Mouse (Mus musculus): ENCODE results near the gene Cenpv. TPM values are rescaled to one million over a fixed set of nuclear protein-coding genes. Genes with fewer than 3 reads are reported as not detected.

Cenpv gene
- polyA plus RNA-seq, 1 experiment from 2014 or later, result 86.3 TPM

DNA sequence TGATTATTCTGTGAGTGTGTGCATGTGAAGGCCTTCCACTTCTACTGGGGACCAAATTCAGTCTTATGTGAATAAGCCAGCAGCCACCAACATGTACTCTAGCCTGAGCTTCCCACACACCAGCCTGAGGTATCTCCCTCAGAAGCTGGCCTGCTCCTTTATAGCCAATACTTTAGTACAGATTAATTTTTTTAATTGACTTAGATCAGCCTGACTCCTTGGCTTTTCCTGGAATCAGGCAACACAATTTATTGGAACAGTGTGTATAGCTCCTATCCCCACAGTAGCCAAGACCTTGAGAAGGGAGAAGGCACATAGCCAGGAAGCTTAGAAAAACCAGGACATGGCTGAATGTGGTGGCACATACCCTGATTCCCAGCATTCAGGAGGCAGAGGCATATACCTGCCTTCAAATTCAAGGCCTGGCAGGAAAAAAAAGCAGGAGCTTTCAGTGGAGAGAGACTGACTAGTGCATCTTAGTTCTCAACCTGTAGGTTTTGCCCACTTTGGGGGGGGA, 16.9 kb upstream of the Cenpv start:
- peaks cover 30% of the 10 kb centered on the region for H3K4me1 ChIP-seq (replicated peaks; ENCODE audit: control insufficient read depth, insufficient read depth, low read length)
- H3K9ac ChIP-seq (replicated peaks; ENCODE audit: low read depth, low read length), result no peak overlapping the region
- ATAC-seq, result no peak
- no peak overlapping the region for H3K4me2 ChIP-seq (ENCODE audit: low read length)
- peaks cover 2% of the 10 kb centered on the region; the same call in 1 of the 2 replicates for H3K36me3 ChIP-seq (ENCODE audit: control insufficient read depth, insufficient read depth)
- H3K4me3 ChIP-seq (replicated peaks; ENCODE audit: low read length), result no peak overlapping the region
- no peak overlapping the region for H3K27ac ChIP-seq (ENCODE audit: low read length)
- H3K9me3 ChIP-seq (ENCODE audit: control insufficient read depth, low read length), result no peaks in the 10 kb centered on the region
- H3K27me3 ChIP-seq (replicated peaks; ENCODE audit: control insufficient read depth, insufficient read depth, low read length), result no peaks in the 10 kb centered on the region

DNA sequence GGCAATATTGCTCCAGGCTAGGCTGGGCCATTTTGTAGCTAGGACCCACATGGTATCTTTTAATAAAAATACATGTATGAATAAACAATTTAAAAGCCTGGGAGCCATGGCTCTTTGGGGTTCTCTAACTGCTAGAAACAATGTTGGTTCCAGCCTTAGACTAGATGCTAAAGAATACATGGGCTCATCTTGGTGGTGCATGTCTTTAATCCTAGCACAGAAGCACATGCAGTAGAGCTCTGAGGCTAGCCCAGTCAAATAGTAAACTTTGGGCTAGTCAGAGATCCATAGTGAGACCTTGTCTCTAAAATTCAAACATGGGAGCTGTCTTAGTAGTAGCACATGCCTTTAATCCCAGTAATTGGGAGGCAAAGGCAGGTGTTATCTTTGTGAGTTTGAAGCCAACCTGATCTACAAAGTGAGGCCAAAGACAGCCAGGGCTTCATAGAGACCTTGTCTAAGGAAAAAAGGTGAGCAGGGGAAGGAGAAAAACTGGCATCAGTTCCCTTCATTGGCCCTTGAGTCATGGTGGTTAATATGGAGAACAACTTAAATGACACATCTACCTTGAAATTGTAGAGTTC, 16.0 kb upstream of the Cenpv start:
- Histone ChIP-seq H3K36me3 (ENCODE audit: control insufficient read depth, insufficient read depth) (peaks cover 2% of the 10 kb centered on the region; the same call in 1 of the 2 replicates), H3K27ac (ENCODE audit: low read length) (no peak overlapping the region), H3K4me3 (replicated peaks; ENCODE audit: low read length) (peak overlapping the region; percentile 42), H3K27me3 (replicated peaks; ENCODE audit: control insufficient read depth, insufficient read depth, low read length) (no peaks in the 10 kb centered on the region), H3K4me1 (replicated peaks; ENCODE audit: control insufficient read depth, insufficient read depth, low read length) (peaks cover 27% of the 10 kb centered on the region), H3K4me2 (ENCODE audit: low read length) (peak overlapping the region; percentile 74), H3K9me3 (ENCODE audit: control insufficient read depth, low read length) (no peaks in the 10 kb centered on the region), H3K9ac (replicated peaks; ENCODE audit: low read depth, low read length) (no peak overlapping the region)
- ATAC-seq, result no peak

DNA sequence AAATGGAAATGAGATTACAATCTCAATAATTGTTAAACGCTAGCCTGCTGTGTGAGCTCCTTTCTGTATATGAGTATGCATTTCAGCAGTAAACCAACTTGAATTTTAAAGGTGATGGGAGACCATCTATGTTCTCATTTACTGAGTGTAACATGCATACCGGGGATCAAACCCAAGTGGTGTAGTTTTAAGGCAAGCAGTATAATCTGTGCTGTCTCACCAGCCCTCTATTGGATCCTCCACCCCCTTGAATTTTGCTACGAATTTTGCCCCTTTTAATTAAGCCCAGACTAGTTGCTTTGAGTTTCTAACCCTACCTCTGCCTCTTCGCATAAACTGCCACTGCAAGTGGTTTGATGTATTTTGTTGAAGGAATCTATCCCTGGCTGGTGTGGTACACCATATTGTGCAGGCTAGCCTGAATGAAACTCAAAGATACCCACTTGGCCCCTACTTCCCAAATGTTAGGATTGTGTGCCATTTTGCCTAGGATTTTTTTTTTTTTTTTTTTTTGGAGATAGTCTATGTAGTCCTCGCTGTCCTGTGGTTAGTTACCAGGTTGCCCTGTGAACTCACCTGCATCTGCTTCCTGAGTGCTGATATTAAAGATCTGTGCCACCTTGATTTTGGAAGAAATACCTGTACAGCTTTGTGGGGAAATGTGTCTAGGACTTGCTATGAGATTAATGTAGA, 15.2 kb upstream of the Cenpv start:
- no peak for ATAC-seq
- H3K9ac ChIP-seq (replicated peaks; ENCODE audit: low read depth, low read length), result no peak overlapping the region
- peaks cover 32% of the 10 kb centered on the region for H3K4me1 ChIP-seq (replicated peaks; ENCODE audit: control insufficient read depth, insufficient read depth, low read length)
- H3K4me3 ChIP-seq (replicated peaks; ENCODE audit: low read length), result peak overlapping the region; percentile 42
- H3K27ac ChIP-seq (ENCODE audit: low read length), result no peak overlapping the region
- H3K9me3 ChIP-seq (ENCODE audit: control insufficient read depth, low read length), result no peaks in the 10 kb centered on the region
- peaks cover 2% of the 10 kb centered on the region; the same call in 1 of the 2 replicates for H3K36me3 ChIP-seq (ENCODE audit: control insufficient read depth, insufficient read depth)
- H3K27me3 ChIP-seq (replicated peaks; ENCODE audit: control insufficient read depth, insufficient read depth, low read length), result no peaks in the 10 kb centered on the region
- WGBS, result 72% methylated on average over 5 of the region's 5 CpGs
- peak overlapping the region; percentile 74 for H3K4me2 ChIP-seq (ENCODE audit: low read length)

DNA sequence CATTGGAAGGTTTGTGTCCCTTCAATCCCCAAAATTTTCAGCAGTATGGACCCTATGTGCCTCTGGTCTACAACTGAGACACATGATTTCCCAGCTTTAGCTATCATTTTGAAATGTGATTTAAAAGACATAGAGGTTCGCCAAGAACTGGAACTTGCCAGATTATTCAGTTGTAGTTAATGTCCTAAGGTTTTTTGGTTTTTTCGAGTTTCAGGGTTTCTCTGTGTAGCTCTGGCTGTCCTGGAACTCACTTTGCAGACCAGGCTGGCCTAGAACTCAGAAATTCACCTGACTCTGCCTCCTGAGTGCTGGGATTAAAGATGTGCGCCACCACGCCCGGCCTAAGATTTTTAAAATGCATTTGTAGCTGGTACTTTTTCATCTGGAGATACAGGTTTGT, 14.6 kb upstream of the Cenpv start:
- ATAC-seq, result no peak
- H3K27ac ChIP-seq (ENCODE audit: low read length), result no peak overlapping the region
- WGBS, result 80% methylated on average over 5 of the region's 5 CpGs

DNA sequence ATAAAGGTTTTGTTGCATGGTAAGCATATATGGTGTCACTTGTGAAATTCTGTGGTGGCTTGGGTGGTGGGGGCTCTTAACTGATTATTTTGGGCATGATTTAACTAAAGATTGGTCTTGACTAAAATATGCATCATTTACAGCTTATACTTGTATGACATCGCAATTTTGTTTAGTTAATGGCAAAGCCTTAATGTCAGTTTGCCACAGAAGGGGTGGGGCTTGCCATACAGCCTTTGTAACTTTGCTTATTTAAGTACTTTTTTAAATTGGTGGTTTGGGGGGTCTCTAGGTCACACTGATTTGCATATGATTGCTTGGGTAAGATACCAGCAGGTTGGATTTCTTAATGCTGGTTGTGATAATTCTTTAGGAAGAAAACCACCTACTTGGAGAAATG, 14.1 kb upstream of the Cenpv start:
- H3K9me3 ChIP-seq (ENCODE audit: control insufficient read depth, low read length), result no peaks in the 10 kb centered on the region
- H3K4me3 ChIP-seq (replicated peaks; ENCODE audit: low read length), result peak overlapping the region; percentile 42
- no peaks in the 10 kb centered on the region for H3K27me3 ChIP-seq (replicated peaks; ENCODE audit: control insufficient read depth, insufficient read depth, low read length)
- no peak overlapping the region for H3K27ac ChIP-seq (ENCODE audit: low read length)
- H3K9ac ChIP-seq (replicated peaks; ENCODE audit: low read depth, low read length), result peak overlapping the region; percentile 10; the same call in 1 of the 2 replicates
- peaks cover 33% of the 10 kb centered on the region for H3K4me1 ChIP-seq (replicated peaks; ENCODE audit: control insufficient read depth, insufficient read depth, low read length)
- no peak for ATAC-seq
- peak overlapping the region; percentile 74 for H3K4me2 ChIP-seq (ENCODE audit: low read length)
- peaks cover 2% of the 10 kb centered on the region; the same call in 1 of the 2 replicates for H3K36me3 ChIP-seq (ENCODE audit: control insufficient read depth, insufficient read depth)
- 33% methylated on average over 1 of the region's 1 CpGs for WGBS

More for the DNA sequence above, 14.6 kb upstream of the Cenpv start:
- H3K4me2 ChIP-seq (ENCODE audit: low read length), result peak overlapping the region; percentile 74
- H3K27me3 ChIP-seq (replicated peaks; ENCODE audit: control insufficient read depth, insufficient read depth, low read length), result no peaks in the 10 kb centered on the region
- no peaks in the 10 kb centered on the region for H3K9me3 ChIP-seq (ENCODE audit: control insufficient read depth, low read length)
- H3K4me1 ChIP-seq (replicated peaks; ENCODE audit: control insufficient read depth, insufficient read depth, low read length), result peaks cover 33% of the 10 kb centered on the region
- peak overlapping the region; percentile 1; the same call in 1 of the 2 replicates for H3K9ac ChIP-seq (replicated peaks; ENCODE audit: low read depth, low read length)
- H3K4me3 ChIP-seq (replicated peaks; ENCODE audit: low read length), result peak overlapping the region; percentile 42
- peaks cover 2% of the 10 kb centered on the region; the same call in 1 of the 2 replicates for H3K36me3 ChIP-seq (ENCODE audit: control insufficient read depth, insufficient read depth)

DNA sequence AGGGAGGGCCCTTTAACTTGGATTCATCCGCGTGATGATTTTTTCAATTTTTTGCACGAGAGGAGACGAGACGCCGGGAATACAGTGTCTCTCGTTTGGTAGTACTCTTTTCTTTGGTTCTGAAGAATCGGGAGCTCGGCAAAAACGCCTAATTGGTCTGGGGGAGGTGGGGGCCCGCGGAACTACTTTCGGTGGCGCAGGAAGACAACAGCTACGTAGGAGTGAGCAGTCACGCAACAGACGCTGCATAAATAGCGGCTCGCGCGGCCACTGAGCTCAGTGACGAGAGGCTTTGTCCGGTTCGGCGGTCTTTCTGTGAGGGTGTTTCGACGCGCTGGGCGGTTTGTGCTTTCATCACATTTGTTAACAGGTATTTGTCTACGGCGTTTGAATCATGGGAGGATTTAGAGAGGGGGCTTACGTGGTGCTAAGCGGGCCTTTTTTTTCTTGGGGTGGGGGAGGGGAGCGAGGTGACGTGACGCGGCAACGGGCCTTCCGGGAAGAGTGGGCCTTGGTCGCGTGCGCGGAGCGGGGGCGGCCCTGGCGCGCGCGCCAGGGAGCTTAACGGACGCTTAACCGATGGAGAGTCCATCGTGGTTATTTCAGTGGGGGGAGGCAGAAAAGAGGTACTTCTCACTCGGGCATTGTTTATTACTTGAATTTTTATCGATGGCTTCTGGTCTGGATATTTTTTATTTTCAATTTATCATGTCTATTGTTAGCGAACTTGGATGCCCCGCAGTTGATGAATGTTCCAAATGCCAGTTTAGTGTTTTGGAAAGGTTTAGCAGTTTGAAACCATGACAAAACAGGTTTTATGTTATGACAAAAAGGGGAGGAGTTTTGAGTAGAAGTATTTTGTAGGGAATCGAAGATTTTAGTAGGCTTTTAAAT, 12.4 kb upstream of the Cenpv start:
- H3K4me2 ChIP-seq (ENCODE audit: low read length), result peak overlapping the region; percentile 51
- peak overlapping the region; percentile 75 for H3K9ac ChIP-seq (replicated peaks; ENCODE audit: low read depth, low read length)
- H3K27ac ChIP-seq (ENCODE audit: low read length), result peak overlapping the region; percentile 87
- H3K4me3 ChIP-seq (replicated peaks; ENCODE audit: low read length), result peak overlapping the region; percentile 66
- under 1% methylated on average over 58 of the region's 58 CpGs for WGBS
- H3K9me3 ChIP-seq (ENCODE audit: control insufficient read depth, low read length), result no peaks in the 10 kb centered on the region
- peak; percentile 78 for ATAC-seq
- H3K27me3 ChIP-seq (replicated peaks; ENCODE audit: control insufficient read depth, insufficient read depth, low read length), result no peaks in the 10 kb centered on the region
- peaks cover 33% of the 10 kb centered on the region for H3K4me1 ChIP-seq (replicated peaks; ENCODE audit: control insufficient read depth, insufficient read depth, low read length)
- peaks cover 2% of the 10 kb centered on the region; the same call in 1 of the 2 replicates for H3K36me3 ChIP-seq (ENCODE audit: control insufficient read depth, insufficient read depth)

DNA sequence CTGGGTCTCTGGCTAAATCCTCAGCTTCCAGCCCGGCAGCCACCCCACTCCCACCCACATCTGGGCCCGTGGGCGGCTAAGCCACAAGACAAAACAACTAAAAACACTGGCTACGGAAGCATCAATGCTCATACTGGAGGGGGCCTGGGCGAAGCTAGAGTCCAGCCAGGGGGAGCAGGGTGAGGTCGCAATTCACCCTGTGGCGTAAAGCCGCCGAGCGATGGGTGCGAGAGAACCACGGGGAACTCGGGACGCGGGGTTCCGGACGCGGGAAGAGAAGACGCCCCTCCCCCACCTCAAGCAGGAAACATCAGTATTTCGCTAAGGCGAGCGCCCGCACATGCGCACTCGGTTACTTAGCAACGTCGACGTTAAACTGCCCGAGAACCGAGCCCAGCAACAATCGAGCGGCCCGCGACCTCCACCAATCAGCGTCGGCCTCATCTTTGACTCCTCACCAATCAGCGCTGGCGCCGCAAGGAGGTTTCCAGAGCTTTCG, 11.7 kb upstream of the Cenpv start, which contains the start of gene Ubb:
TSS of gene Ubb (plus strand) at position 445 of the 499 bp plus-strand sequence.
- Histone ChIP-seq H3K4me2 (ENCODE audit: low read length) (peak within 1 kb of the TSS; percentile 90), H3K9me3 (ENCODE audit: control insufficient read depth, low read length) (no peaks in the 10 kb centered on the region), H3K27ac (ENCODE audit: low read length) (peak within 1 kb of the TSS; percentile 97), H3K36me3 (ENCODE audit: control insufficient read depth, insufficient read depth) (peaks cover 2% of the 10 kb centered on the region; the same call in 1 of the 2 replicates), H3K27me3 (replicated peaks; ENCODE audit: control insufficient read depth, insufficient read depth, low read length) (no peaks in the 10 kb centered on the region), H3K4me1 (replicated peaks; ENCODE audit: control insufficient read depth, insufficient read depth, low read length) (peaks cover 31% of the 10 kb centered on the region), H3K9ac (replicated peaks; ENCODE audit: low read depth, low read length) (peak within 1 kb of the TSS; percentile 97), H3K4me3 (replicated peaks; ENCODE audit: low read length) (peak within 1 kb of the TSS; percentile 66)
- ATAC-seq, result peak; percentile 97
- WGBS, result 1% methylated on average over 40 of the region's 40 CpGs

DNA sequence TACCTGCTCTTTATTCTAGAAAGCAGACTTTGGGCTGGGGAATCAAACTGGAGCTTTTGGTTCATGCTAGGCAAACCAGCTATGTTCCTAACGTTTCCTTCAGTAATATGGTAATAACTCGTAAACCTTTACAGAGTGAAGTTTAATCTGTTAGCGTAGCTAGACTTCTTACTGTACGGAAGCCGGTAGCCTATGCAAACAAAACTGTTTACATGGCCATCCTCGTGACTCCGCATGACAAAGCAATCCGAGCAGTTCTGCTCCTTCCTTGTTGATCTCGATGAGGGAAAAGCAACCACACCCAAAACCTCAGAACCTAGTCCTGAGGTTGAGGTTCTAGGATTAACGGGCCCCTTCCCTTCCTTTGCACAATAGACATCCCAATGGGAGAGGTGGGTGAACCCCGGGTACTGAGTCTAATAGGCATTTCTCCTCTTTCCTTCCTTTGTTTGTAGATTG, 11.2 kb upstream of the Cenpv start:
- H3K9ac ChIP-seq (replicated peaks; ENCODE audit: low read depth, low read length), result peak overlapping the region; percentile 97
- ATAC-seq, result peak; percentile 39
- 2% methylated on average over 11 of the region's 11 CpGs for WGBS
- H3K4me1 ChIP-seq (replicated peaks; ENCODE audit: control insufficient read depth, insufficient read depth, low read length), result peaks cover 25% of the 10 kb centered on the region
- H3K4me3 ChIP-seq (replicated peaks; ENCODE audit: low read length), result peak overlapping the region; percentile 66
- peak overlapping the region; percentile 97 for H3K27ac ChIP-seq (ENCODE audit: low read length)
- no peaks in the 10 kb centered on the region for H3K27me3 ChIP-seq (replicated peaks; ENCODE audit: control insufficient read depth, insufficient read depth, low read length)
- H3K4me2 ChIP-seq (ENCODE audit: low read length), result peak overlapping the region; percentile 90
- H3K9me3 ChIP-seq (ENCODE audit: control insufficient read depth, low read length), result no peaks in the 10 kb centered on the region
- peaks cover 2% of the 10 kb centered on the region; the same call in 1 of the 2 replicates for H3K36me3 ChIP-seq (ENCODE audit: control insufficient read depth, insufficient read depth)

Data from forebrain, embryonic 16.5 days (tissue).